Mouse (Mus musculus) frontal cortex, postnatal 14 days (tissue): Measurements from ENCODE around the gene Nwd1.
"Not testable (repeated sequence)": the region's sequence is repeated elsewhere in the genome, so short reads cannot be mapped to it uniquely, and the experiment has no call there.

Source experiments
- DNase-seq, 2 experiments: peaks; one replicate each; pipeline ENCODE4 v3.0.0; 2022; ENCODE audit warnings: low spot score in 2 of 2

Nwd1 gene

DNA sequence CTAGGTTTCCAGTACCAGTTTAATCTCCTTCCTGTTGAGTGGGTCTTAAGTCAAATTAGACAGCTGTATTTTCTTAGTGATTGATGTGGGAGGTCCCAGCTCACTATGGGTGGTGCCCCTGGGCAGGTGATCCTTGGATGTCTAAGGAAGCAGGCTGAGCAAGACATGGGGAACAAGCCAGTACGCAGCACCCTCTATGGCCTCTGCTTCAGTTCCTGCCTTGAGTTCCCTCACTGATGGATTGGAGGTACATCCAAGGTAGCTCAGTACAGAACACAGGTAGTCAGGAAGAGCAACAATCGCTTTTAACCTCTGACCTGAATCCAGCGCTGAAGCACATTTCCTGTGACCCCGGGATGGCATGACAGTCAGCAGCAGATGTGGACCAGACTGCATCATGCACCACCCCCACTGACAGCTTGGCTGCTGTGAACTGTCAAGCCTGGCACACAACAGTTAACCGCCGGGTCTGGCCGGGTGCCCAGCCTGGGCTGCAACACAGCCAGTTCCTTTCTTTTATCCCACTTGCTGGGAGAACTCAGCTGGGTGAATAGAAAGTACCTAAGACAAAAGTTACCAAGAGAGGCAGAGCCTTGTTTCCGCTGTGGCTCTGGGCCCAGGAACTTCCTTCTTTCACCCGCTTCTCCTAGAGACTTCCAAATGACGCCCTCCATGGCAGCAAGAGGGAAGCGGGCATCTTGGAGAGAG lies at the start of gene Nwd1:
Gene Nwd1 (plus strand): TSS at position 652 of the 708 bp plus-strand sequence.
- peak; percentile 83 to 87 for DNase-seq

GRCm38 (mm10) chr8:72642885-72643284 lies 3.6 kb upstream of the Nwd1 start:
- DNase-seq, result no peak

DNA sequence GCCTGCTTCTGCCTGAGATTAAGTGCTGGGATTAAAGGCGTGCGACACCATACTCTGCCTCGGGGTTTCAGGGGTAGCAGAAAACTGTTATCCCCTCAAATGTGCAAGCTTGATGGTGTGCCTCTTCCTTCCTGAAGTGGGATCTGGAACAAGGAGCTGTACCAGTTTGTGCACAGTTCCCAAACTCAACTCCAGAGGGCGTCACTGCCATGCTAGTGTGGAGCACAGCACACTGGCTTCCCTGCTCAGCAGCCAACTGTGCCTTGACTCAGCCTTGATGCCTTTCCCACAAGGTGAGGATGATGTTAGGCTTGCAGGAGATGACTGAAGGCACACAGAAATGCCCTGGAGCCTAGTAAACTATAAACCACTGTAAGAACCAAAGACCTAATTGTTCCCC lies 1.9 kb upstream of the Nwd1 start:
- peak; percentile 43 to 62 for DNase-seq

DNA sequence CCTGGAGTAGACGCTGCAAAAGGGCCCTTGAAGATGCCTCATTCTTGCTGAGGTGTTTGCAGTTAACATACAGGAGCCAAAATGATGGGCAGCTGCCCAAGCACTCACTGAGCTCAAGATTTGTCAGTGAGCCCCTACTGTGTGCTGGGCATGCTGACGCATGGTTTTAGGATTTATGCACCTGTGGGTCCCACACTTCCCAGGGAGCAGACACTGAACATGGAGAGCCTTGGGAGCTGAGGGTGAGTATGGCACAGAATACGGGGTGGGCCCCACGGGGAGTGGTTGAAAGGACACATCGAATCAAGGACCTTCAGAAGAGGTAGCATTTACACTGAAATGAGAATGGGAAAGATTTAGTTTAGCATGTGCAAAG lies 245 bp downstream of the Nwd1 start:
- DNase-seq, result no peak

DNA sequence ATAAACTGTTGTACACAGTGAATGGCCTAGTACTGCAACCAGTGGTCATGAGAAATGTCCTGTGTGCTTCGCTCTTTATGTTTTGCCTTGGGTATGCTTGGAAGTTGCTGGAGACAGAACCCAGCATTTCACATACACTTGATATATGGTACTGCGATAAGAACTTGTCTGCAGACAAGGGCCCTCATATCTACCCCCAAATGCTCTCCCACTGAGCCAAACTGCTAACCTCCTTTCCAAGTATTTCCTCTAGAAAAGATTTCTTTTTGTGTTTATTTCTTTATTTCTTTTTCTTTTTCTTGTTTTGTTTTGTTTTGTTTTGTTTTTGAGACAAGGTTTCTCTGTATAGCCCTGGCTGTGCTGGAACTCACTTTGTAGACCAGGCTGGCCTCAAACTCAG lies 4.2 kb downstream of the Nwd1 start:
- no peak for DNase-seq

DNA sequence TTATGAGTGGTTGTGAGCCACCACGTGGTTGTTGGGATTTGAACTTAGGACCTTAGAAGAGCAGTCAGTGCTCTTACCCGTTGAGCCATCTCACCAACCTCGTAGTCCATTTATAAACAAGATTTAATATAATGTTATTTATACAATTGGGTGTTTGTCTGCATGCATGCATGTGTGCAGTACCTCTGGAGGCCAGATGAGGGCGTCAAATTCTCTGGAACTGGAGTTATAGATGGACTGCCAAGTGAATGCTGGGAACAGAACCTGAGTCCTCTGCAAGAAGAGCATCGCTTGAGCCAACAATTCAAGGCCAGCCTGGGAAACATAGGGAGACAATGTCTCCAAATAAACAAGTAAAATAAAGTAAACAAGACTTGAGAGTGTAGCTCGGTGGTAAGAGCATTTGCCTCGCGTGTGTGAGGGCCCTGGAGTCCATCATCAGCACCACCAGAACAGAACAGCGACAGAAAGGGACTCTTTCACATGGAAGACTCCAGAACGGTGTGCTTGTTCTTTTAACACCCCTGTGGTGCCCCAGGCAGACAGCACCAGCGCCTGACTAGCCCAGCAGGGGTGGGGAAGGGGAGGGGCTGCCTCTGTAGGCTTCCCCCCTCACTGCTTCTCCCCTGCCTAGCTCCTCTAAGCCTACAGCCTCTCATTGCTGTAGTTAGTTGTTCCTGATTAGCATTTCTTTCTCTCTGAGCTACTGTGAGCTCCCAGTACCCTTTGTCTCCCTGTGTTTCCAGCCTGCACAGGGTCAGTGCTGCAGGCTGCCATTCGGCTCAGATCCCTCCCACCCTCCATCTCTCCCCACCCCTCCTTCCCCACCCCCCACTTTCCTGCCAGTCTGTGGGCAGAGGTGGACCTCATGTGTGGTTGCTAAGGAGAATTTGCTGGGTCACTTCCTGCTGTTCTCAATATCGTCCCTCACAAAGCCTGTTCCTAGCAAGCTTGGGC lies 8.3 kb downstream of the Nwd1 start:
- peak; percentile 20 to 36 for DNase-seq

DNA sequence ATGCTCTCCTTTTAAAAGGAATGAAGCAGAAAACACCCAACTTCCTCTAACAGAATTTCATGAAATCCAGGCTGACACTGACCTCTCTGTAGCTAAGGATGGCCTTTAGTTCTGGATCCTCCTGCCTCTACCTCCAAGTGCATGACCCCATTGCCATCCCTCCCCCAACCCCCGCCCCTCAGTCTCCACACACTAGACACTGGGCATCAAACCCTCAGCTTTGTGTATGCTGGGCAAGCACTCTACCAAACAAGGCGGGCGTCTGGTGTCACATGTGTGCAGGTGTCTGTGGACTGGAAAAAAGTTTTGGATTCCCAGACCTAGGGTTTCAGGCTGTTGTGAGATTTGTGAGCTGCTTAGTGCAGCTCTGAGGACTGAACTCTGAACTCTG lies 9.0 kb downstream of the Nwd1 start:
- DNase-seq, result no peak

GRCm38 (mm10) chr8:72659967-72660366 lies 13.5 kb downstream of the Nwd1 start:
- no peak for DNase-seq

GRCm38 (mm10) chr8:72664107-72664652 lies 17.7 kb downstream of the Nwd1 start:
- DNase-seq, result no peak

- DNase-seq, result no peak
Observed at GRCm38 (mm10) chr8:72664757-72665156, 18.2 kb downstream of the Nwd1 start.

- no peak for DNase-seq
Observed at GRCm38 (mm10) chr8:72665405-72665804, 18.9 kb downstream of the Nwd1 start.

GRCm38 (mm10) chr8:72668925-72669324 lies 22.4 kb downstream of the Nwd1 start:
- no peak for DNase-seq

DNA sequence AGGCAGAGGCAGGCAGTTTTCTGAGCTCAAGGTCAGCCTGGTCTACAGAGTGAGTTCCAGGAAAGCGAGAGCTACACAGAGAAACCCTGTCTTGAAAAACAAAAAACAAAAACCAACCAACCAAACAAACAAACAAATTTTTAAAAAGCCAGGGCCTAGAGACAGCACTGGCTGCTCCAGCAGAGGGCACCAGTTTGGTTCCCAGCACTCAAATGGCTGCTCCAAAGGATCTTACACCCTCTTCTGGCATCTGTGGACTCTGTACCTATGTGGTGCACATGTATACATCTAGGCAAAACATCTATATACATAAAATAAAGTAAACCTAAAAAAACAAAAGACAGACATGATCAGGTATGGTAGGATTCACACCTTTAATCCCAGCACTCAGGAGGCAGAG lies 26.3 kb downstream of the Nwd1 start:
- no peak for DNase-seq

- no peak for DNase-seq
Observed at GRCm38 (mm10) chr8:72674184-72674583, 27.7 kb downstream of the Nwd1 start.

- DNase-seq, result no peak
Observed at GRCm38 (mm10) chr8:72676436-72676835, 29.9 kb downstream of the Nwd1 start.

GRCm38 (mm10) chr8:72676844-72677243 lies 30.3 kb downstream of the Nwd1 start:
- DNase-seq, result not testable (repeated sequence)

DNA sequence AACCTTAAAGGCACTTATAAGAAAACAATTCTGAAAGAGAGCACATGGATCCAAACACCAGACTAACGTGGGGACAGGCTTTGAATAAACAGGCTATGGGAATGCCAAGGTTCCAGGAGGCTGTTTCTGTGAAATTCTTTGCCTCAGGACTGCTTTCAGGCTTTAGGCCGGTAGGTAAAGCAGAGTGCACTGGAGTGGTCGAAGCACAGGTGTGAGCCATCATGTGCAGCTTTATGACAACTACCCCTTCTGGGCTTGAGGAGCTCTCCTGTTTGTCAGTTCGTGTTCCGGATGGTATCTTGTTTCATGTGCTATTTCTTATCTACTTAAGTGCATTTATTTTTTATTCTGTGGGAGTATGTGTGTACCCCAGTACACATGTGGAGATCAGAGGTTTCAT lies 30.8 kb downstream of the Nwd1 start:
- no peak for DNase-seq

GRCm38 (mm10) chr8:72680133-72680532 lies 33.6 kb downstream of the Nwd1 start:
- peak; percentile 39 to 70 for DNase-seq

- DNase-seq, result no peak
Observed at GRCm38 (mm10) chr8:72682051-72682687, 35.7 kb downstream of the Nwd1 start.

- no peak for DNase-seq
Observed at GRCm38 (mm10) chr8:72683010-72683521, 36.6 kb downstream of the Nwd1 start.

DNA sequence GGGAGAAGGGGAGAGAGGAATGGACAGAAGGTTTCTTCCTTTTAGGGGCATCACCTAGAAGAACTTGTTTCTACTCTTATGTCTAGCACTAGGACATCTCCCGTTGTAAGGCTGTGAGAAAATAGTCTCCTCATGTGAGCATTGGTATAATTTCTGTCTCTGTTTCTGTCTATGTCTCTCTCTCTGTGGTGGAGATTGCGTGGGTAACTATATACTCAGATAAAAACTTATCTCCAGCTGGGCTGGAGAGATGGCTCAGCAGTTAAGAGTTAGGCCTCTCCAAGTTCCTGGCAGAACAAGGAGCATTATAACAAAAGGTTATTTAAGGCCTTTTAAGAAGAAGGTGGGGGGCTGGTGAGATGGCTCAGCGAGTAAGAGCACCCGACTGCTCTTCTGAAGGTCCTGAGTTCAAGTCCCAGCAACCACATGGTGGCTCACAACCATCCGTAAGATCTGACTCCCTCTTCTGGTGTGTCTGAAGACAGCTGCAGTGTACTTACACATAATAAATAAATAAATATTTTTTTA lies 37.1 kb downstream of the Nwd1 start:
- DNase-seq, result not testable (repeated sequence)
